Mouse (Mus musculus) hindbrain, embryonic 15.5 days (tissue): ENCODE results near the gene Itih2. TPM values are rescaled to one million over a fixed set of nuclear protein-coding genes. Genes with fewer than 3 reads are reported as not detected.

Source experiments
- ATAC-seq: fragments of 200-750 bp; cut with Nextera tagmentation; 2 replicates; pipeline ENCODE4 v1.8.0; 2017; ENCODE audit warnings: low read depth, moderate number of reproducible peaks, moderate TSS enrichment; ENCODE audit not compliant: low FRiP score
- H3K27ac ChIP-seq: fragments of 300-500 bp; sonication (generic); replicated peaks from 2 replicates; pipeline ENCODE4 v1.5.1; 2015; ENCODE audit warnings: mild to moderate bottlenecking, inconsistent platforms
- H3K27me3 ChIP-seq: fragments of 300-500 bp; sonication (generic); 2 replicates; pipeline ENCODE4 v1.6.1; 2015; ENCODE audit warnings: control low read depth, inconsistent platforms
- H3K36me3 ChIP-seq: fragments of 300-500 bp; sonication (generic); 2 replicates; pipeline ENCODE4 v1.6.1; 2015; ENCODE audit warnings: control low read depth, inconsistent platforms
- H3K4me1 ChIP-seq: fragments of 300-500 bp; sonication (generic); replicated peaks from 2 replicates; pipeline ENCODE4 v1.6.1; 2015; ENCODE audit warnings: control low read depth, inconsistent platforms
- H3K4me2 ChIP-seq: fragments of 300-500 bp; sonication (generic); 2 replicates; pipeline ENCODE4 v1.6.1; 2015; ENCODE audit warnings: moderate library complexity, mild to moderate bottlenecking, inconsistent platforms
- H3K4me3 ChIP-seq: fragments of 300-500 bp; sonication (generic); 2 replicates; pipeline ENCODE4 v1.5.1; 2015; ENCODE audit warnings: mild to moderate bottlenecking, inconsistent platforms
- H3K9ac ChIP-seq: fragments of 300-500 bp; sonication (generic); 2 replicates; pipeline ENCODE4 v1.6.1; 2015; ENCODE audit warnings: inconsistent platforms
- H3K9me3 ChIP-seq: fragments of 300-500 bp; sonication (generic); 2 replicates; pipeline ENCODE4 v1.6.1; 2016; ENCODE audit warnings: control low read depth, inconsistent platforms
- WGBS: fragments of 180-500 bp; shearing (Covaris S2); methylation state at CpG from one replicate; pipeline ENCODE4 v1.1.7; 2015; 5-methylcytosine and 5-hydroxymethylcytosine counted together
- polyA plus RNA-seq: library from polyadenylated mRNA; unstranded; fragments of >200 nt; fragmentation: Nextera tagmentation; extraction: Ambion mirVana; gene quantifications from 2 replicates; pipeline ENCODE4 v1.2.1, GENCODE M21; 2015

The Itih2 gene
- polyA plus RNA-seq, 1 experiment from 2014 or later = 3.4 TPM

- no peak overlapping the region for H3K27ac ChIP-seq
- no peak overlapping the region for H3K9ac ChIP-seq
- no peak overlapping the region for H3K4me2 ChIP-seq
- no peak for ATAC-seq
- no peak overlapping the region for H3K4me3 ChIP-seq
- no peaks in the 10 kb centered on the region for H3K27me3 ChIP-seq
- no peaks in the 10 kb centered on the region for H3K9me3 ChIP-seq
- H3K4me1 ChIP-seq = no peaks in the 10 kb centered on the region
- no peaks in the 10 kb centered on the region for H3K36me3 ChIP-seq
- WGBS = 65% methylated on average over 5 of the region's 5 CpGs
Measured at GRCm38 (mm10) chr2:10140456-10140855, 9.3 kb upstream of the Itih2 start.

- Histone ChIP-seq H3K9me3 (no peaks in the 10 kb centered on the region), H3K4me3 (no peak overlapping the region), H3K9ac (no peak overlapping the region), H3K4me1 (no peaks in the 10 kb centered on the region), H3K4me2 (no peak overlapping the region), H3K27ac (no peak overlapping the region), H3K36me3 (no peaks in the 10 kb centered on the region), H3K27me3 (no peaks in the 10 kb centered on the region)
- no peak for ATAC-seq
- 90% methylated on average over 2 of the region's 2 CpGs for WGBS
Measured at GRCm38 (mm10) chr2:10137320-10137719, 6.1 kb upstream of the Itih2 start.

- Histone ChIP-seq H3K4me1 (no peaks in the 10 kb centered on the region), H3K4me3 (no peak overlapping the region), H3K27ac (no peak overlapping the region), H3K9ac (no peak overlapping the region), H3K4me2 (no peak overlapping the region), H3K27me3 (no peaks in the 10 kb centered on the region), H3K9me3 (no peaks in the 10 kb centered on the region), H3K36me3 (no peaks in the 10 kb centered on the region)
- ATAC-seq = no peak
- 77% methylated on average over 6 of the region's 6 CpGs for WGBS
Measured at GRCm38 (mm10) chr2:10133941-10134340, 2.7 kb upstream of the Itih2 start.

- Histone ChIP-seq H3K9me3 (no peaks in the 10 kb centered on the region), H3K4me1 (no peaks in the 10 kb centered on the region), H3K27me3 (no peaks in the 10 kb centered on the region), H3K4me2 (no peak overlapping the region), H3K9ac (no peak overlapping the region), H3K36me3 (no peaks in the 10 kb centered on the region), H3K27ac (no peak overlapping the region), H3K4me3 (no peak overlapping the region)
- no peak for ATAC-seq
- WGBS = 98% methylated on average over 1 of the region's 1 CpGs
Measured at GRCm38 (mm10) chr2:10132128-10132527, 932 bp upstream of the Itih2 start.

- Histone ChIP-seq H3K36me3 (no peaks in the 10 kb centered on the region), H3K4me2 (no peak overlapping the region), H3K9me3 (no peaks in the 10 kb centered on the region), H3K9ac (no peak overlapping the region), H3K27ac (no peak overlapping the region), H3K4me3 (no peak overlapping the region), H3K4me1 (no peaks in the 10 kb centered on the region), H3K27me3 (no peaks in the 10 kb centered on the region)
- WGBS = 80% methylated on average over 8 of the region's 8 CpGs
- no peak for ATAC-seq
Measured at GRCm38 (mm10) chr2:10130341-10130990, 730 bp downstream of the Itih2 start.

- Histone ChIP-seq H3K27ac (no peak overlapping the region), H3K9ac (no peak overlapping the region), H3K4me1 (no peaks in the 10 kb centered on the region), H3K4me2 (no peak overlapping the region), H3K4me3 (no peak overlapping the region), H3K27me3 (no peaks in the 10 kb centered on the region), H3K36me3 (no peaks in the 10 kb centered on the region), H3K9me3 (no peaks in the 10 kb centered on the region)
- 83% methylated on average over 4 of the region's 4 CpGs for WGBS
- ATAC-seq = no peak
Measured at GRCm38 (mm10) chr2:10128571-10128970, 2.6 kb downstream of the Itih2 start.

GRCm38 (mm10) chr2:10127471-10127870 lies 3.7 kb downstream of the Itih2 start:
- WGBS = 92% methylated on average over 5 of the region's 5 CpGs
- H3K4me2 ChIP-seq = no peak overlapping the region

GRCm38 (mm10) chr2:10126122-10126521 lies 5.1 kb downstream of the Itih2 start:
- Histone ChIP-seq H3K27ac (no peak overlapping the region), H3K4me1 (no peaks in the 10 kb centered on the region), H3K4me2 (no peak overlapping the region), H3K9me3 (no peaks in the 10 kb centered on the region), H3K27me3 (no peaks in the 10 kb centered on the region), H3K9ac (no peak overlapping the region), H3K4me3 (no peak overlapping the region), H3K36me3 (no peaks in the 10 kb centered on the region)
- ATAC-seq = no peak
- 91% methylated on average over 4 of the region's 4 CpGs for WGBS

More at GRCm38 (mm10) chr2:10127471-10127870, 3.7 kb downstream of the Itih2 start:
- Histone ChIP-seq H3K9me3 (no peaks in the 10 kb centered on the region), H3K27me3 (no peaks in the 10 kb centered on the region), H3K27ac (no peak overlapping the region), H3K4me3 (no peak overlapping the region), H3K9ac (no peak overlapping the region), H3K4me1 (no peaks in the 10 kb centered on the region), H3K36me3 (no peaks in the 10 kb centered on the region)
- no peak for ATAC-seq

GRCm38 (mm10) chr2:10121826-10122225 lies 9.4 kb downstream of the Itih2 start:
- Histone ChIP-seq H3K36me3 (no peaks in the 10 kb centered on the region), H3K4me1 (no peaks in the 10 kb centered on the region), H3K9ac (no peak overlapping the region), H3K27me3 (no peaks in the 10 kb centered on the region), H3K4me2 (no peak overlapping the region), H3K27ac (no peak overlapping the region), H3K9me3 (no peaks in the 10 kb centered on the region), H3K4me3 (no peak overlapping the region)
- WGBS = 76% methylated on average over 3 of the region's 3 CpGs
- ATAC-seq = no peak

- Histone ChIP-seq H3K9me3 (no peaks in the 10 kb centered on the region), H3K27ac (no peak overlapping the region), H3K36me3 (no peaks in the 10 kb centered on the region), H3K4me1 (no peaks in the 10 kb centered on the region), H3K9ac (no peak overlapping the region), H3K4me2 (no peak overlapping the region), H3K27me3 (no peaks in the 10 kb centered on the region), H3K4me3 (no peak overlapping the region)
- no peak for ATAC-seq
- WGBS = 87% methylated on average over 8 of the region's 8 CpGs
Measured at GRCm38 (mm10) chr2:10119276-10119675, 11.9 kb downstream of the Itih2 start.

- 67% methylated on average over 1 of the region's 1 CpGs for WGBS
- H3K4me2 ChIP-seq = no peak overlapping the region
- no peak overlapping the region for H3K27ac ChIP-seq
- no peak overlapping the region for H3K9ac ChIP-seq
- ATAC-seq = no peak
- H3K4me1 ChIP-seq = no peaks in the 10 kb centered on the region
- no peak overlapping the region for H3K4me3 ChIP-seq
- H3K27me3 ChIP-seq = no peaks in the 10 kb centered on the region
- H3K36me3 ChIP-seq = no peaks in the 10 kb centered on the region
- H3K9me3 ChIP-seq = no peaks in the 10 kb centered on the region
Measured at GRCm38 (mm10) chr2:10118751-10119150, 12.4 kb downstream of the Itih2 start.

GRCm38 (mm10) chr2:10108535-10109189 lies 22.5 kb downstream of the Itih2 start:
- Histone ChIP-seq H3K27me3 (no peaks in the 10 kb centered on the region), H3K9me3 (no peaks in the 10 kb centered on the region), H3K36me3 (no peaks in the 10 kb centered on the region), H3K4me1 (no peaks in the 10 kb centered on the region), H3K27ac (peak overlapping the region; percentile 14; the same call in 1 of the 2 replicates), H3K4me2 (no peak overlapping the region), H3K9ac (no peak overlapping the region), H3K4me3 (no peak overlapping the region)
- peak; percentile 61; the same call in 1 of the 2 replicates for ATAC-seq
- 62% methylated on average over 6 of the region's 6 CpGs for WGBS
